Mouse (Mus musculus): Measurements from ENCODE around the gene Myh10. TPM values are rescaled to one million over a fixed set of nuclear protein-coding genes. Genes with fewer than 3 reads are reported as not detected.

Gene Myh10
- total RNA-seq, 2 experiments from 2014 or later, result 199 TPM

DNA sequence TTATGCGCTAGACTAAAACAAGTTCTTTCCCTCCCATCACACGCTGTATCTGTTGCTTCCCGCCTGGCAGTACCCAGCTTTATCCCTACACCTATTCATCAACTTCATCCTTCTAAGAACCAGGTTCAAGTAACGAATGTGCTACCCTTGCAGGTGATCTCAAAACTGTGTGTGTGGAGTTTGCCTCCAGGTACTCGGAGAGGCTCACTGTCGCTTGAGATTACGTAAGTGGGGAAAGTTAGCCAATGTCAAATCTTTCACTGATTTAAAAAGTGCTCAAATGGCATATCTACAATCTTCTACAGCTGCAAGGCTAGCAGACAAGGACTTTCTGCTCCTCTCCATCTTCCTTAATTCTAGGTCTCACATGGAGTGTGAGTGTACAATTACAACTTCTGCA is 159.5 kb downstream of the Myh10 start:
- intact Hi-C loops (cut with DNase I), result no loop called here
- no peak for DNase-seq (ENCODE audit: low spot score in 2 of 2)

DNA sequence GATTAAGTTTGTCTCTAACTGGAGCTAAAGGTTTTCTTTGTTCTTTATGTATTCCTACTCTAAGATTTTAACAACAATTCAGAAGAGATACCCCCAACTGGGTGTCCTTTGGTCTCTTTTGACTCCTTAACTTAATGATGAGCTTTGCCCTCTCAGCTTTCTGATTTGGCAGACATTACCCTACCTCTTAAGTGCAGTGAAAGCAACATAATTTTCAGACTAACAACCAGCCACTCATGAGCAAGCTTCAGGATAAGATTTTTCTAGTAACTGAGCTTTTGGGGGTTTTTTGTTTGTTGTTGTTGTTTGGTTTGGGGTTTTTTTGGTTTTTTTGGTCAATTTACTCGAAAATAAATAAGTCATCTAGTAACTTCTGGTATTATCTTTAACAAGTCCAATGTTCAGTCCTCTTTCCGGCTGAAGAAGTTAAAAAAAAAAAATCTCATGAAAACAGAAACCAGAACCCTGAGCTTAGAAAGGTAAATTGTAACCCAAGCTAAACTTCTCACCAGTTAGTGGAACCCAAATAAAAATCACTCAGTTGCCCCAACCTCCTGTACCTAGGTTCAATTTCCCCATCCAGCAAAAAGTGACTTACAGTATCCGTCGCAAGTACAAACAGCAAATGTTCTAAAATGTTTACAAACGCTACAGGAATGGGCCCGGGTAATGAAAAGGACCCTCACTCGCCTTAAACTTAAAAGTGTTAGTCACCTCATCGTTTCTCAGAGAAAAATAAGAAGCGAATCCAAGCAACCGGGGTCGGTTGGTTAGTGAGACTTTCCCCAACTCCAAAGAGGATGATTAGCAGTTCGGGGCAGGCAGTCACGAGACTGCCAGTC is 160.5 kb downstream of the Myh10 start:
- intact Hi-C loops (cut with DNase I), result no loop called here
- no peak for DNase-seq (ENCODE audit: low spot score in 2 of 2)

DNA sequence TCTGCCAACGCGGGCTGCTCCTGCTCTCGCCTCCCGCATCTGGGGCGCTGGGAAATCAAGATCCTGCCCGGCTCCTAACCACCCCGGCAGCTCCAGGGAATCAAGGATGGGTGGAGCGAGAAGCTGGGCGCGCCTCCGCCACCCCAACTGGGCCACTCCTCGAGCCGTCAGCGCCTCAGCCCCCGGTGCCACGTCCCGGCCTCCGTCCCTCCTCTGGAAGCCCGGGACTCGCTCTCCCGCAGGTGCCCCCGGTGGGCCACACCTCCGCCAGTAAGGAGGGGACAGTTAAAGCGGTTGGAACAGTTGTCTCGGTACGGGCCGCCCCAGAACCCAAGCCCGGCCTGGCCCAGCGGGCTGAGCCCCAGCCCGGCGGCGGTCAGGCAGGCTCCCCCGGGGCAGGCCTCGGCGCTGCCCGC is 161.1 kb downstream of the Myh10 start:
- intact Hi-C loops (cut with DNase I), result no loop called here
- DNase-seq (ENCODE audit: low spot score in 2 of 2), result peak; percentile 48 to 56

DNA sequence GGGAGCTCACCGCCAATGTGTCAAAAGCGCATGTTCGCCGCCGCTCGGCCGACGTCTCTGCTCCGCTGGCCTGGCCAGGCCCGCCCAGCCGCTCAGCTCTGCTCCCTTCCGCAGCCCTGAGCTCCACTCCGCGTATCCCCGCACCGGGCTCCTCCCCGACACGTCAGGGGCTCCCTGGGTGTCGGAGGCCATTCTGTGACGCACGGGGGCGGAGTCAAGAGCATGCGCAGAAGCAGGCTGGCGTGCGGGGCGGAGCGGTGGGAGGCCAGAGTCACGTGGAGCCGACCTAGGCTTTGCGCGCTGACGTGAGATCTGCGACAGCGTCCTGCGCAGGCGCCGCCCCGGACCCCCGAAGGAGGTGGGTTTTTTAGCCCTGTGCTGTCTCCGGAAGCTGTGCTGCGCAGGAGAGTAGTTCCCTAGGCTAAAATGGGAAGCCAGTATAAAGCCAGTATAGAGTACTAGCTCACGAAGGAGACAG is 161.6 kb downstream of the Myh10 start:
- intact Hi-C loops (cut with DNase I), result no loop called here
- DNase-seq (ENCODE audit: low spot score in 2 of 2), result peak; percentile 99 to 100

DNA sequence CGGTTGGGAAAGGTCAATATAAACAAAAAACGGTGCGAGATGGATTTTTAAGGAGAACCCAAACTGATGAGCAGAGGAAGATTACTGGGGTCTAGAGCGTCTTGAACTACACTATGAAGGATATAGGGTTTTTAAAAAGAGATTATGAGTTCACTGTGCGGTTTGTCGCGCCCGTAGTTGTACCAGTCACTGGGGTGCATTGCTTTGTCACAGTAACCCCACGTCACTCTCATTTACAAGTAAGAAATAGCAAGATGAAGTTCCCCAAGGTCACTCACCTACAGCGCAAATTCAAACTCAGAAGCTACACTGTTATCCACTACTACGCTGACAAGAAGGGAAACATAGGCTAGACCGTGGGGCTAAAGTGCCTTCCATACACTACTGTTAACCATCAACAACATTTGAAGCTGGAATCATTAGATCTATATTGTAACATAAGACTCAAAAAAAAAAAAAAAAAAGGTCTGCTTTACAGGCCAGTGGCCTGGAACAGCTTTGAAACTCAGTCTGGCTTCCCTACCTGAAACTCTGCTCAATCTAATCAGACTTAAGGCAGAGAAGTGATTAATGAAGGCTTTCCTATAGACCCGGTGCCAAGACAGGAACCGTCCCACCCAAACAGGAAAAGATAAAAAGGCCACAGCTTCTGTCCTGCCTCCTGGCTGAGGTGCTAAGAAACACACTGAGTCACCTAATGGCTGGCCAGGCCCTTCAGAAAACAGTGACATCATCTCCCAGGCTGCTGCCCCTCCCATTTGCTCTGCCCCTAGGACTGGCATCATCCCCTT is 162.4 kb downstream of the Myh10 start:
- intact Hi-C loops (cut with DNase I), result no loop called here

DNA sequence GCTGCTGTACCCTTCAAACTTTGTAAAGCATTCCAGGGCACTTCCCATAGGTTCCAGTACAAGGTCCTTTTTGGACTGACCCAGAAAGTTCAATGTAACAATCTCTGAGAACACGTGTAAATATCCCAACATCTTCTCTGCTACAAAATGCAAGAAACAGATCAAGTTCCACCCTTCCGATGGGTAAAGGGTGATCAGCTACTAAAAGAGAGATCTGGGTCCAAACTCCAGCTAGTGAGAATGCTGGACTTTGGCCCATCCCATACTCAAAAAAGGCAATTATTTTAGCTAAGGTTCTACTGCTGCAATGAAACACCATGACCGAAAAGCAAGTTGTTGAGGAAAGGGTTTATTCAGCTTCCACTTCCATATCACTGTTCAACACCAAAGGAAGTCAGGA is 163.3 kb downstream of the Myh10 start:
- DNase-seq (ENCODE audit: low spot score in 2 of 2), result no peak
- intact Hi-C loops (cut with DNase I), result no loop called here

More for the DNA sequence above, 162.4 kb downstream of the Myh10 start:
- DNase-seq (ENCODE audit: low spot score in 2 of 2), result no peak

DNA sequence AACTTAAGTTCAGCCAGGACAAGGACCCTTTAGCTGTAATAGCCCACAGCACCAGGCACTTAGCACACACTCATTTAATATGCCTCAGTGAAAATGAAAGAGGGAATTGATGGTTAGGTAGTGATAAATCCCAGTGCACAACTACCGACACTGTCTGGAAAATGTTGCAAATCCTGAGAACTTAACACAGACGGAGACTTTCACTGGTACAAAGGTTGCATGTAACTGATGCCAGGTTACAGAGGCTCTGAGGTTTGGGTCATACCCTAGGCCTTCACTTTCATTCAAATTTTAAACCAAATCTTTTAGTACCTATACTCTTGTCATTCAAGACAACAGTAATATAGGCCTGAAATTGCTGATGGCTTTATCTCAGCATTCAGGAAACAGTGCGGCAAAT is 166.0 kb downstream of the Myh10 start:
- no peak for DNase-seq (ENCODE audit: low spot score in 2 of 2)
- intact Hi-C loops (cut with DNase I), result no loop called here

DNA sequence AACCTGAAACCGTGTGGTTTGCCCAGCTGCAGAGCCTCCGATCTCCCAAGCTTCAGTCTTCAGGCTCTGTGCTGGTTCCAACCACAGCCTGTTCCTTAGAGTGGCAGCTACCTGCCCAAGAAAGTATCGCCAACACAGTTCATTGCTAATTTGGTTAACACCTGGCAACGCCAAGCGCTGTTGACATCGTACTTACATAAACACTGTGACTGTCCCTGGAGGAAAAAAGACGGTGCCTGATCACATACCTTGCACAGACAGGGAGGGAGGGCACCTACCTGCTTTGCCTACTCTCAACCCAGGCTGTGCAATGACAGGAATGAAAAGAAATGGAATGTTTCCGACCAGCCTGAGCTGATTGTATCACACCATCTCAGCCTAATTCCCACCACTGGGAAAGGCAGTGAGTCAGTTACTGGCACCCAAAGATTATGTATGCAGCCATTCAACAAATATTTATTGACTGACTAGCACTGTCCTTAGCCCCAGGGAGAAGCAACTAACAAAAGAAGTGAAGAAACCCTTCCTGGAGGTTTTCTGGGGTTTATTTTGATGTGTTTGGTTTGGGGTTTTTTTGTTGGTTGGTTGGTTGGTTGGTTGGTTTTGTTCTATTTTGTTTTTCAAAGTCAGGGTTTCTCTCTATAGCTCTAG is 168.7 kb downstream of the Myh10 start:
- no peak for DNase-seq (ENCODE audit: low spot score in 2 of 2)
- intact Hi-C loops (cut with DNase I), result no loop called here

DNA sequence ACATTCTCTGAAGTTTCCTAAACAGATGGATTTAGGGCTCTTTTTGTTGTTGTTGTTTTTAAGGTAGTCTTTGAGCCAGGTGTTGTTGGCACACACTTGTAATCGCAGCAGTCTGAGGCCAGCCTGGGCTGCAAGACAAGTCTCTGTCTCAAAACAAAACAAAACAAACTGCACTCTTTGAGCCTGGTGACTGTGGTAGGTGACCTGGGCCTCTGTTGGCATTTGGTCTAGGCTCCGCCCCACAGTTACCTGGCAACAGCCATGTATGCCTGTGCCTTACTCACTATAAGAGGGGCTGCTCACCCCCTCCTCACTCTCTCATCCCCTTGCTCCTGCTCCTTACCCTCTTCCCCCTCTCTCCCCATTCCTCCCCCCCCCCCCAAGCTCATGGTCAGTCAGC is 170.9 kb downstream of the Myh10 start:
- intact Hi-C loops (cut with DNase I), result no loop called here
- no peak for DNase-seq (ENCODE audit: low spot score in 2 of 2)

DNA sequence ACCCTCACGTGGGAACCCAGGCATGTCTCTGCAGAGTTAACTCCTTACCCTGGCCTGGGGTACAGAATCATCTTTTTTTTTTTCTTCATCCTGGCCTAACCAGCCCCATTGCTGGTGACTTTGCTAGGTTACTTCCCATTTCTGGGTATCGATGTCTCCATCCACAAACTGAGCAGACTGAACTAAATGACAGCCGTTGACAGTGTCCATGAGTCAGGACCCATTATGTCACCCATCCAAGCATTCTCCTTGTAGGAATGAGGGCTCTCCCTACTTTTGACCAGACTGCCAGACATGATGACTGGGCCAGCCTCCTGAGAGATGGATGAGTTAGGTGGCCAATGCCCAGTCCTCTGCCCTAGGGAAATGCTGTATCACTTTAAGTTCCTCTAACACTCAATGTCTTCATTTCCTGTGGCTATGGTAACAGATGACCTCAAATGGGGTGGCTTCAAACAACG is 172.3 kb downstream of the Myh10 start:
- intact Hi-C loops (cut with DNase I), result no loop called here

DNA sequence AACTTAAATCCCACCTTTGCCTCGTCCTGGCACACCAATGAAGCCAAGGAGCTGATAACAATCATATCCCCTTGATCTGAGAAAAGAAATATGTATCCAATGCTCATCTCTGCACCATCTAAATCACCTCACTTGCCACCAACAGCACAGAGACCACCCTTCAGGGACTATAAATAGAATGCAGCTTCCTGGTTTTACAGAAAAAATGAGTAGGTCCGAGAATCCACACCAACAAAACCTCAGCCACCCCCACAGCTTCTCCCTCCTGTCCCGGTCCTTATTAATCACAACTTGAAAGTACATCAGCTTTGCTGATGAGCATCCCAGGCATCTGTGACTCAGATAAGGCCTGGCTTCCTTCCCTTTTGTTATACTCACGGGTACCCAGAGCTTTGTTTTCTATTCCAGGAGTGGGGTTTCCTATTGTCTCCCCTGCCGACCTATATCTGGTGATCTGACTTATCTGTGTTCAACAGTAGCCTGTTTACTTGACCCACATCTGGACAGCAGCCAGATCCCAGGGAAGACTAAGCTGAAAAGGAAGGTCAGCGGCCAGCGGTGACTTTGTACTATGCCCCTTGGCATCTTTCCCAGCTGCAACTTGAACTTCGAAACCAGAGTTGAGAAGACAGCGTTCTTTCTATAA is 173.3 kb downstream of the Myh10 start:
- intact Hi-C loops (cut with DNase I), result no loop called here
- peak in 1 of 2 experiments; percentile 15 for DNase-seq (ENCODE audit: low spot score in 2 of 2)

More for the DNA sequence above, 172.3 kb downstream of the Myh10 start:
- no peak for DNase-seq (ENCODE audit: low spot score in 2 of 2)

Other genes with a start within 250 kb of the Myh10 start
- gene Pik3r6, start 188.5 kb upstream of the Myh10 start, total RNA-seq (2021), result 1 to 10 TPM; 3.8 to 4.1 TPM
- not detected for gene Mfsd6l, start 135.4 kb upstream of the Myh10 start, total RNA-seq (2021)
- gene Ccdc42, start 104.5 kb upstream of the Myh10 start, total RNA-seq (2021), result under 1 TPM; 0.95 to 0.99 TPM
- gene Ndel1, start 180.3 kb downstream of the Myh10 start, total RNA-seq (2021), result 10 to 100 TPM; 96.7 to 99.5 TPM
- gene Rnf222, start 197.0 kb downstream of the Myh10 start, total RNA-seq (2021), result not detected
- gene Rpl26, start 210.0 kb downstream of the Myh10 start, total RNA-seq (2021), result 100 to 1,000 TPM; 597 to 631 TPM
- under 1 TPM in 1 of 2 experiments, not detected in 1; 0.88 TPM for gene Odf4, start 235.5 kb downstream of the Myh10 start, total RNA-seq (2021)